Mouse (Mus musculus): ENCODE data around the gene Tmem110. TPM values are rescaled to one million over a fixed set of nuclear protein-coding genes. Genes with fewer than 3 reads are reported as not detected.

Gene Tmem110
- polyA plus RNA-seq, 1 experiment = 14.1 TPM

- TF ChIP-seq POLR2A (IDR thresholded peaks at IDR 0.05; ENCODE audit: low read depth, low read length) (no peak), CTCF (conservative IDR thresholded peaks at IDR 0.05; ENCODE audit: insufficient read depth, insufficient read length, low read depth, low read length) (no peak)
- Histone ChIP-seq H3K4me3 (ENCODE audit: insufficient read depth, low read depth, low read length) (peak overlapping the region; percentile 95; the same call in 1 of the 2 replicates), H3K27me3 (replicated peaks; ENCODE audit: control insufficient read depth, insufficient read depth, low read length) (no peaks in the 10 kb centered on the region), H3K4me1 (ENCODE audit: control insufficient read depth, insufficient read depth, low read length) (peaks cover 3% of the 10 kb centered on the region; the same call in 1 of the 2 replicates), H3K36me3 (ENCODE audit: control insufficient read depth, insufficient read depth, low read length) (no peaks in the 10 kb centered on the region), H3K27ac (ENCODE audit: insufficient read depth, low read depth, low read length) (no peak overlapping the region)
- DNase-seq = no peak
- 14% methylated on average over 5 of the region's 5 CpGs for WGBS
Measured at GRCm38 (mm10) chr14:30825021-30825475, 342 bp upstream of the Tmem110 start.

DNA sequence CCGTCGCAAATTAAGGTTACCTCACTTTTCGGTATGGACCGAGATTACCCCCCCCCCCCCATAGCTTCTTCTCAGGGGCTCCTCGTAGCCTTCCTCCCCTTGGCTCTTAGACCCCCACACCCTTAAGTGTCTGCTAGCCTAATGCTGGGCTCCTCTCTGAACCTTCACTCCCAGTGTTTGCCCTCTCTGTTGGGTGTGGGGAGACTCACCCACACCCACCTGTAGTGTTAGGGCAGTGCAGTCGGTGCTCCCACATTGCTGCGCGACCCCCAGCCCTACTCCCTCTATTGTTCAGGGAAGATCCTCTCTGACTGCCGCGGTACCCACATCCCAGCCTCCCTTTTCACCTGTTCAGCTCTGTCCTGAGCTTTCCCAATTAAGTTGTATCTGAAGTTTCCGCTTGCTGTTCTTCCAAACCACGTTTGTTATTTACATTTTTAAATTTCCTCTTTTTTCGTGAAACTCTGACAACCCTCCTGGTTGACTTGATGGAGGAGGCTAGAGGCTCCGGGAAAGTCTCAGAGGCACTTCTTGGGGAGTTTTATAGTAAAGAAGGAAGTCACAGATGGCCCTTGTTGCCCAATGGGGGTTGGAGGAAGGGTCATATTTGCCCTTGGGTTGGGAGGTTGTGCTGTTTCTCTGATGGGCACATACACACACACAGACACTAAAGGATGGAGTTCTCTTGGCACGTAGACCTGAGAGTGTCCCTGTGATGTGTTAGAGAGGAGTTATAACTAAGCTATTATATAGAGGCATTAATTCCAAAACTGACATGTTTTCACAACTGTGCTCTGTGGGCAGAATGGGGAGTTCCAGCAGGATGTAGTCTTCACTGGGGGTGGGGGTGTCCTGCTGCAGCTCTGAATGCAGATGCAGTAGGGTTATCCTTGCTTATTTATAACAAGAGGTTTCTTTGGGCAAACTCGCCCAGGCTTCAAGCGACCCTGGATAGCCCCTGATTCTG is 1.1 kb downstream of the Tmem110 start:
- Histone ChIP-seq H3K27ac (ENCODE audit: insufficient read depth, low read depth, low read length) (no peak overlapping the region), H3K36me3 (ENCODE audit: control insufficient read depth, insufficient read depth, low read length) (no peaks in the 10 kb centered on the region), H3K27me3 (replicated peaks; ENCODE audit: control insufficient read depth, insufficient read depth, low read length) (no peaks in the 10 kb centered on the region), H3K4me3 (ENCODE audit: insufficient read depth, low read depth, low read length) (peak overlapping the region; percentile 95), H3K4me1 (ENCODE audit: control insufficient read depth, insufficient read depth, low read length) (peaks cover 3% of the 10 kb centered on the region; the same call in 1 of the 2 replicates)
- 22% methylated on average over 17 of the region's 17 CpGs for WGBS
- no peak for TF ChIP-seq CTCF (conservative IDR thresholded peaks at IDR 0.05; ENCODE audit: insufficient read depth, insufficient read length, low read depth, low read length)
- TF ChIP-seq POLR2A (IDR thresholded peaks at IDR 0.05; ENCODE audit: low read depth, low read length) = no peak
- no peak for DNase-seq

DNA sequence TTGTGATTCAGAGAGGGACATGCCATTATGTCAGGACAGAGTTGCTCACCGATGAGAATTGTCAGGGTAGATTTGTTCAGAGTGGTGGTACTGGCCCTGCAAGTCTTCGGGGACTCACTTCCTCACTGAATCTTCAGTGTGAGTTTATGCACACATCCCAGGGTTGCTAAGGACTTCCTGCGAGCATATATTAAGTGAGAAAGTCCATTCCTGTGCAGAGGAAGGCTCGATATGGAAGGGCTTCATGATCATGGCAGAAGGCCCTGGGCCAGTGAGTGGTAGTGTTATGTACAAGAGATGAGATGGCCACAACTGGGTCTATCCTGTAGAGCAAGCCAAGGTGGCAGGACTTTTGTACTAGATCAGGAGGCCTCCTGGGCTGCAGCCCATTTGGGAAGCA is 2.1 kb downstream of the Tmem110 start:
- H3K4me3 ChIP-seq (ENCODE audit: insufficient read depth, low read depth, low read length) = no peak overlapping the region
- TF ChIP-seq POLR2A (IDR thresholded peaks at IDR 0.05; ENCODE audit: low read depth, low read length) (no peak), CTCF (conservative IDR thresholded peaks at IDR 0.05; ENCODE audit: insufficient read depth, insufficient read length, low read depth, low read length) (no peak)
- H3K36me3 ChIP-seq (ENCODE audit: control insufficient read depth, insufficient read depth, low read length) = no peaks in the 10 kb centered on the region
- peaks cover 3% of the 10 kb centered on the region; the same call in 1 of the 2 replicates for H3K4me1 ChIP-seq (ENCODE audit: control insufficient read depth, insufficient read depth, low read length)
- H3K27ac ChIP-seq (ENCODE audit: insufficient read depth, low read depth, low read length) = no peak overlapping the region
- 72% methylated on average over 4 of the region's 4 CpGs for WGBS
- no peaks in the 10 kb centered on the region for H3K27me3 ChIP-seq (replicated peaks; ENCODE audit: control insufficient read depth, insufficient read depth, low read length)
- DNase-seq = no peak

DNA sequence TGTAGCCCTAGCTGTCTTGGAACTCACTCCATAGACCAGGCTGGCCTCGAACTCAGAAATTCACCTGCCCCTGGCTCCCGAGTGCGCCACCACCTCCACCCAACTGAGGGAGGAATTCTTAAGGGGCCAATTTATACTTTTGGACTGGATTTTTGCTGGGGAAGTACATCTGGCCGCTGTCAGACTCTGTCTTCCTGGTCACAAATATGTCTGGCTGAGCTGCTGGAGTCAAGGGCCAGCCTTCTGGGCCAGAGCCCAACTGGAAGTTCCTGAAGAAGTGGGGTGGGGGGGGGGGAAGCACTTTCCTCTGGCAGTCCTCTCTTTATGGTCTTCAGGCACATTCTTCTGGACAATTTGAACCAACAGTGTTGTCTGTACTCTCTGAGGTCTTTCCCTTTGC is 2.7 kb downstream of the Tmem110 start:
- Histone ChIP-seq H3K27me3 (replicated peaks; ENCODE audit: control insufficient read depth, insufficient read depth, low read length) (no peaks in the 10 kb centered on the region), H3K36me3 (ENCODE audit: control insufficient read depth, insufficient read depth, low read length) (no peaks in the 10 kb centered on the region), H3K27ac (ENCODE audit: insufficient read depth, low read depth, low read length) (no peak overlapping the region), H3K4me1 (ENCODE audit: control insufficient read depth, insufficient read depth, low read length) (peaks cover 3% of the 10 kb centered on the region; the same call in 1 of the 2 replicates), H3K4me3 (ENCODE audit: insufficient read depth, low read depth, low read length) (no peak overlapping the region)
- peak; percentile 46 for DNase-seq
- 78% methylated on average over 4 of the region's 4 CpGs for WGBS
- TF ChIP-seq POLR2A (IDR thresholded peaks at IDR 0.05; ENCODE audit: low read depth, low read length) (no peak), CTCF (conservative IDR thresholded peaks at IDR 0.05; ENCODE audit: insufficient read depth, insufficient read length, low read depth, low read length) (no peak)

- no peak for TF ChIP-seq CTCF (conservative IDR thresholded peaks at IDR 0.05; ENCODE audit: insufficient read depth, insufficient read length, low read depth, low read length)
- DNase-seq = peak; percentile 68
- WGBS = 64% methylated on average over 11 of the region's 11 CpGs
- peaks cover 3% of the 10 kb centered on the region; the same call in 1 of the 2 replicates for H3K4me1 ChIP-seq (ENCODE audit: control insufficient read depth, insufficient read depth, low read length)
- no peaks in the 10 kb centered on the region for H3K36me3 ChIP-seq (ENCODE audit: control insufficient read depth, insufficient read depth, low read length)
- no peaks in the 10 kb centered on the region for H3K27me3 ChIP-seq (replicated peaks; ENCODE audit: control insufficient read depth, insufficient read depth, low read length)
- H3K4me3 ChIP-seq (ENCODE audit: insufficient read depth, low read depth, low read length) = no peak overlapping the region
- H3K27ac ChIP-seq (ENCODE audit: insufficient read depth, low read depth, low read length) = no peak overlapping the region
Measured at GRCm38 (mm10) chr14:30828635-30829460, 3.5 kb downstream of the Tmem110 start.

DNA sequence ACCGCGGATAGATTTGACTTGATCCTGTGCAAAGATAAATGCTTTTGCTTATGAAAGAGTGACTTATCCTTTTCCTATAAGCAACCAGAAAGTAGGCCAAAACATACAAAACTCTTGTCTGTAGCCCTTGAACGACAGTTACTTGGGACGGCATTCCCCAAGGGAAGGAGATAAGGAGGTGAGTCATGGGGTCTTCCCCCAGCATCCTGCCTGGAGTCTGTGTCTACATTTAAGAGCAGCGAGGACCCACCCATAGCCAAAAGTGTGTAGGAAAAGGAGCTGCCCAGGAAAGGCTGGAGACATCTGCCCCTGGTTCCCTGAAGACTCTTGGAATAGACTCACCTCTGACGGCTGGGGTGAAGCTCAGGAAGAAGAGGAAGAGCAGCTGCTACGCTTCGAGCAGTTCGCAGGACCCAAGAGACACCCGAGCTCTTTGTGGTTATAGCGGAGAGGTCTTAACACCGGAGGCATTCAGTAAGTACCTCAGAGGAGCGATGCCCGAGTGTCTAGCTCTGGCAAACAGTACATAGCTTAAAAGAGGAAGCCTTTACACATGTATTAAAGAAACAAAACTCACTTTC is 12.1 kb downstream of the Tmem110 start:
- TF ChIP-seq CTCF (conservative IDR thresholded peaks at IDR 0.05; ENCODE audit: insufficient read depth, insufficient read length, low read depth, low read length) (no peak), POLR2A (IDR thresholded peaks at IDR 0.05; ENCODE audit: low read depth, low read length) (no peak)
- H3K27ac ChIP-seq (ENCODE audit: insufficient read depth, low read depth, low read length) = no peak overlapping the region
- H3K4me3 ChIP-seq (ENCODE audit: insufficient read depth, low read depth, low read length) = no peak overlapping the region
- H3K27me3 ChIP-seq (replicated peaks; ENCODE audit: control insufficient read depth, insufficient read depth, low read length) = no peaks in the 10 kb centered on the region
- no peak for DNase-seq
- no peaks in the 10 kb centered on the region for H3K36me3 ChIP-seq (ENCODE audit: control insufficient read depth, insufficient read depth, low read length)
- H3K4me1 ChIP-seq (ENCODE audit: control insufficient read depth, insufficient read depth, low read length) = no peaks in the 10 kb centered on the region
- WGBS = 69% methylated on average over 14 of the region's 14 CpGs

All from kidney, adult 2 months (tissue).